Mouse (Mus musculus) 416B (cell line): ENCODE results near the gene Icam1.
"Not testable (repeated sequence)": the region's sequence is repeated elsewhere in the genome, so short reads cannot be mapped to it uniquely, and the experiment has no call there.

Experiments used
- DNase-seq: peaks from one replicate; pipeline ENCODE4 v3.0.0; 2011; ENCODE audit warnings: low read depth

The Icam1 gene

GRCm38 (mm10) chr9:21022726-21023125 is 6.9 kb downstream of the Icam1 start:
- peak; percentile 46 for DNase-seq

GRCm38 (mm10) chr9:21025258-21025810 is 9.5 kb downstream of the Icam1 start:
- no peak for DNase-seq

GRCm38 (mm10) chr9:21026849-21027248 is 11.1 kb downstream of the Icam1 start:
- no peak for DNase-seq

GRCm38 (mm10) chr9:21027774-21028290 is 12.0 kb downstream of the Icam1 start:
- DNase-seq = no peak

GRCm38 (mm10) chr9:21028560-21029110 is 12.8 kb downstream of the Icam1 start:
- DNase-seq = no peak

GRCm38 (mm10) chr9:21029291-21030054 is 13.7 kb downstream of the Icam1 start, which contains the start of gene Icam4:
Gene Icam4 (plus strand): TSS chr9:21029373.
- peak; percentile 88 for DNase-seq

- DNase-seq = no peak
These were observed 14.3 kb downstream of the Icam1 start for GRCm38 (mm10) chr9:21030055-21030600.

- peak; percentile 99 for DNase-seq
These were observed 15.0 kb downstream of the Icam1 start for GRCm38 (mm10) chr9:21030781-21031250.

GRCm38 (mm10) chr9:21031251-21031895 is 15.6 kb downstream of the Icam1 start:
- peak; percentile 86 for DNase-seq

GRCm38 (mm10) chr9:21031896-21032351 is 16.1 kb downstream of the Icam1 start, which contains the start of gene Icam5:
Gene Icam5 (plus strand): TSS chr9:21032073.
- no peak for DNase-seq

- no peak for DNase-seq
These were observed 16.7 kb downstream of the Icam1 start for GRCm38 (mm10) chr9:21032491-21032890.

- peak; percentile 89 for DNase-seq
These were observed 17.4 kb downstream of the Icam1 start for GRCm38 (mm10) chr9:21033136-21033535.

- no peak for DNase-seq
These were observed 18.8 kb downstream of the Icam1 start for GRCm38 (mm10) chr9:21034481-21035085.

GRCm38 (mm10) chr9:21035586-21035985 is 19.8 kb downstream of the Icam1 start:
- DNase-seq = no peak

- no peak for DNase-seq
These were observed 20.4 kb downstream of the Icam1 start for GRCm38 (mm10) chr9:21036161-21036560.

GRCm38 (mm10) chr9:21036666-21037065 is 20.9 kb downstream of the Icam1 start:
- DNase-seq = no peak

- no peak for DNase-seq
These were observed 21.7 kb downstream of the Icam1 start for GRCm38 (mm10) chr9:21037481-21037891.

GRCm38 (mm10) chr9:21039779-21040178 is 24.0 kb downstream of the Icam1 start:
- DNase-seq = peak; percentile 19

- DNase-seq = peak; percentile 74
These were observed 25.5 kb downstream of the Icam1 start for GRCm38 (mm10) chr9:21041308-21041707.

- no peak for DNase-seq
These were observed 27.8 kb downstream of the Icam1 start for GRCm38 (mm10) chr9:21043563-21043962.

- not testable (repeated sequence) for DNase-seq
These were observed 29.0 kb downstream of the Icam1 start for GRCm38 (mm10) chr9:21044785-21045184.
